Mouse (Mus musculus) spleen, adult 2 months (tissue): ENCODE results near the gene Lsm11. TPM values are rescaled to one million over a fixed set of nuclear protein-coding genes. Genes with fewer than 3 reads are reported as not detected.

Experiments used
- DNase-seq, 2 experiments: peaks; one replicate each; pipeline versions ENCODE4 v3.0.0 to v3.0.0-alpha.2; 2012 to 2021; ENCODE audit warnings: low spot score in 2 of 2, low read depth in 1 of 2
- H3K27ac ChIP-seq: fragments of 200-500 bp; 2 replicates; pipeline ENCODE4 v1.5.1; 2012; ENCODE audit warnings: low read length, inconsistent platforms; ENCODE audit not compliant: insufficient read depth
- H3K27me3 ChIP-seq: fragments of 200-500 bp; 2 replicates; pipeline ENCODE4 v1.6.1; 2012; ENCODE audit warnings: mild to moderate bottlenecking, moderate library complexity, low read length, inconsistent platforms; ENCODE audit not compliant: control insufficient read depth, insufficient read depth
- H3K36me3 ChIP-seq: fragments of 200-500 bp; 2 replicates; pipeline ENCODE4 v1.6.1; 2012; ENCODE audit warnings: mild to moderate bottlenecking, low read length, inconsistent platforms; ENCODE audit not compliant: control insufficient read depth, insufficient read depth
- H3K4me1 ChIP-seq: fragments of 200-500 bp; 2 replicates; pipeline ENCODE4 v1.6.1; 2011; ENCODE audit warnings: inconsistent platforms; ENCODE audit not compliant: control insufficient read depth, insufficient read depth, insufficient read length
- H3K4me3 ChIP-seq: fragments of 200-500 bp; 2 replicates; pipeline ENCODE4 v1.5.1; 2011; ENCODE audit warnings: mild to moderate bottlenecking, inconsistent platforms; ENCODE audit not compliant: insufficient read depth, insufficient read length; ENCODE audit errors: extremely low read depth
- CTCF ChIP-seq: fragments of 200-500 bp; IDR thresholded peaks from 2 replicates; pipeline ENCODE4 v1.5.1; 2011; ENCODE audit warnings: mild to moderate bottlenecking, inconsistent platforms; ENCODE audit not compliant: insufficient read depth, insufficient read length, insufficient replicate concordance; ENCODE audit errors: extremely low read depth
- POLR2A ChIP-seq: fragments of 200-500 bp; IDR thresholded peaks from 2 replicates; pipeline ENCODE4 v1.6.1; 2011; ENCODE audit warnings: low read depth, low read length, inconsistent platforms
- WGBS: fragments of 180-500 bp; shearing (Covaris S2); methylation state at CpG from one replicate; pipeline ENCODE4 v1.1.7; 2018; 5-methylcytosine and 5-hydroxymethylcytosine counted together
- polyA plus RNA-seq: library from polyadenylated mRNA; depleted of rRNA; stranded (reverse); fragments of >200 nt; gene quantifications from 2 replicates; pipeline ENCODE4 v1.2.3, GENCODE M21; 2012

Lsm11 gene
- polyA plus RNA-seq, 1 experiment = 3.4 TPM

DNA sequence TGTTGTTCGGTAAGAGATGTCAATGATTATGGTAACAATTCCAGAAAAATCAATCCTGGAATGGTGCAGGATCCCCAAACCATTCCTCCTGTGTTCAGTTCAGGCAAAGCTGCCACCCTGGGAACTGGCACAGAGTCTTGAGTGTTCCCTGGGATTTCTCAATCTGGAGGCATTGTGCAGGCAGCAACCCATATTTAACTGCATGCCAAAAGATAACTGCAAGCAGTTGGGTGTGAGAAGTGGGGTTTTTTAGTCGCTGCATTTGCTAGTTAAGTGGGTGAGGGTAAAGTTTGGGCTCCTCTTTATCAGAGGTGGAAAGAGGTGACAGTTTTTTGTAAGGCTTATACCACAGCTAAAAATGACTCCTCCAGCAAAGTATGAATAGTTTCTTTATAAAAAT, 2.8 kb upstream of the Lsm11 start:
- Histone ChIP-seq H3K4me3 (no peak overlapping the region), H3K4me1 (no peaks in the 10 kb centered on the region; the same call in 1 of the 2 replicates), H3K36me3 (peaks cover 16% of the 10 kb centered on the region), H3K27me3 (no peaks in the 10 kb centered on the region), H3K27ac (no peak overlapping the region)
- TF ChIP-seq CTCF = no peak
- 84% methylated on average over 2 of the region's 2 CpGs for WGBS
- DNase-seq = no peak

DNA sequence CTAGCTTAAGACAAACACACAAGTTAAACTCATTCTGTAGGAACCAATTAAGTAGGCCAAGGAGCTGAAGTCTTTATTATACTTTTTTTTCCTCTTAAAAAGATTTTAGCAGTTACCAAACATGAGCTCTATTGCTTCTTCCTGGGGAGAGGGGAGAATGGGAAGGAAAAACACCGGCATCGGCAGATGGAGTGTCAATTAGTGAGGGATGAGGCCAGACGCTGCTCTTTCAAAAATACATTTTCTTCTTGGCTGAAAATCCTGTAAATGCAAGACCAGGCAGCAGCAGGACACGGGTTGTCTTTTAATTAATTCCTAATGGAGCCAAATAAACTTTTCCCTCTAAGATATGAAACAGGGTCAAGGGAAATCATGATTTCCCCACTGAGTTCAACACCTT, 2.1 kb upstream of the Lsm11 start:
- peaks cover 13% of the 10 kb centered on the region; the same call in 1 of the 2 replicates for H3K36me3 ChIP-seq
- TF ChIP-seq POLR2A (no peak), CTCF (no peak)
- DNase-seq = no peak
- WGBS = 89% methylated on average over 4 of the region's 4 CpGs
- no peaks in the 10 kb centered on the region for H3K27me3 ChIP-seq
- H3K4me1 ChIP-seq = no peaks in the 10 kb centered on the region; the same call in 1 of the 2 replicates
- no peak overlapping the region for H3K4me3 ChIP-seq
- H3K27ac ChIP-seq = no peak overlapping the region

DNA sequence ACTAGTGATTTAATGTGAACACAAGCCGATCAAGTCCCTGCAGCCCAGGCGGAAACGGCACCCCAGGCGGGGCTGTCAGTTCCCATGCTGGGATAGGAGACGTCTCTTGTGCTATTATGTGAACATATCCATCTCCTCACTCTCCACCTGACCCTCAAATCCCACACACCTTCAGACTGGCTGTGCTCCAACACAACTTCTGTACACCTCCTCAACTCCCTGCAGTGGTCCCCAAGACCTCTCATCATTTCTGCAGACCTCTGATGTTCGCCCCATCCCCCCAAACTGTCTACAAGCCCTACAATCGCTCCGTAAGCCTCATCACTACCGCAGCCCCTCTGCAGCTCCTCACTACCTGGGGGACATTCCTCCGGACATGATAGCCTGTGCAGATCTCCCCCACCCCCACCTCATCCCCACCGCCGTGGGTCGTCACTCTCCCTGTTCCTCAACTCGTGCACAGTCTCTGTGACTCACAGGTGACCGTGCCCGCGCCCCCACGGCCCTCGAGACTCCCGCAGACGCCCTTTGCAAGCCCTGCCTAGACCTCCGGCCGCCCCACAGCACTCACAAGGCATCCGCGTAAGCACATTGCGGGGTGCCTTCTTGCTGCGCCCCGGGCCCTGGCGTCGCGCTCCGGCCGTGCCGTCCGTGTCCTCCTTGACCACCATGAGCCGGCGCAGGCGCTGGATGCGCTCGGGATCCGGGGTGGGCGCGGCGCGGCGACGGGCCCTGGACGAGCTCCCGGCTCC, 668 bp downstream of the Lsm11 start:
- no peak for TF ChIP-seq CTCF
- TF ChIP-seq POLR2A = no peak
- H3K36me3 ChIP-seq = peaks cover 6% of the 10 kb centered on the region; the same call in 1 of the 2 replicates
- no peaks in the 10 kb centered on the region for H3K27me3 ChIP-seq
- no peak for DNase-seq
- no peaks in the 10 kb centered on the region; the same call in 1 of the 2 replicates for H3K4me1 ChIP-seq
- 0 out of 2 replicates have a peak overlapping the region, but pooled peaks have one; percentile 44 for H3K27ac ChIP-seq
- WGBS = under 1% methylated on average over 49 of the region's 49 CpGs
- peak overlapping the region; percentile 98 for H3K4me3 ChIP-seq

DNA sequence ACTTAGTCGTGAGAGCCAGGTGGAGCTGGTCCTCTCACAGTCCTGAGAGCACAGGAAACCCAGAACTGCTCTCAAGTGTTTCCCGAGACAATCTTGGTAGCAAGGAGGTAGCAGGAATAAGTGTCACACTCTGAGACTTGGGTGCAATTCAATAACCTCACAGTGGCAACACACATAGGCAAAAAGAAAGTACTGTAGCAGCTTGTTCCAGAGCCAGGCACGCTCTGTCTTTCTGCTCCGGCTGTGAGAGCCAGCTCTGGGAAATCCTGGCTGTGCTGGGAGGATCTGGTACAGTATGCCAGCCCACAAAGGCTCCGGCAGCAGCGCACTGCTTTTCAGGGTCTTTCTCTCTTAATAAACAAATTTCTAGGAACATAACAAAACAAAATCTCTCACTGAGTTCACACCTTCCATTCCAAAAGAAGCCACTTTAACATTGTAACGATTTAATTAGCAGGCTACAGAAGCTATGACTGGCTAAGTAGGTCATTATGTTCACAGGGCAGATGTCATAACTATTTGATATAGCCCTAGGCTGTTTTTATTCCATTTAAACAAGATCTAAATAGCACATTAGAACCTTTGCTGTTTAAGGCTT, 1.5 kb downstream of the Lsm11 start:
- Histone ChIP-seq H3K36me3 (0 out of 2 replicates have a peak, but pooled peaks cover 4% of the 10 kb centered on the region), H3K4me1 (no peaks in the 10 kb centered on the region; the same call in 1 of the 2 replicates), H3K4me3 (peak overlapping the region; percentile 98; the same call in 1 of the 2 replicates), H3K27ac (no peak overlapping the region), H3K27me3 (no peaks in the 10 kb centered on the region)
- no peak for TF ChIP-seq CTCF
- DNase-seq = no peak
- WGBS = 80% methylated on average over 7 of the region's 7 CpGs

DNA sequence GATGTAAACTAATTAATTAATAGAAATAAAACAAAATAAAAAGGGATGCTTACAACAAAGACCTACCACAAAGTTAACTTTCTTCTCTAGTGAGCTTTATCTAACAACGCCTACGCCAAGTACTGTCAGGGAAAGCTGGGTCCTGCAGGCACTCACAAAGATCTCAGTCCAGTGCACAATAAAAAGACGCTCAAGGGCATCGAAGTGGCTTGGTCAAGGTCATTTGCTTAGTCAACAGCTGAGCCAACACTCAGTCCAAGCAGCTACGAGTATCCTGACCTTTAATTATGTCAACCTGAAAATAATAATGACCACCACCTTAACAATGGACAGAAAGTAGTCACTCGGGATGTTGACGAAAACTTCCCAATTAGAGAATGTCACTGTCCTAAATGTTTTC, 2.5 kb downstream of the Lsm11 start:
- WGBS = 93% methylated on average over 7 of the region's 7 CpGs
- Histone ChIP-seq H3K36me3 (0 out of 2 replicates have a peak, but pooled peaks cover under 1% of the 10 kb centered on the region), H3K27me3 (no peaks in the 10 kb centered on the region)

DNA sequence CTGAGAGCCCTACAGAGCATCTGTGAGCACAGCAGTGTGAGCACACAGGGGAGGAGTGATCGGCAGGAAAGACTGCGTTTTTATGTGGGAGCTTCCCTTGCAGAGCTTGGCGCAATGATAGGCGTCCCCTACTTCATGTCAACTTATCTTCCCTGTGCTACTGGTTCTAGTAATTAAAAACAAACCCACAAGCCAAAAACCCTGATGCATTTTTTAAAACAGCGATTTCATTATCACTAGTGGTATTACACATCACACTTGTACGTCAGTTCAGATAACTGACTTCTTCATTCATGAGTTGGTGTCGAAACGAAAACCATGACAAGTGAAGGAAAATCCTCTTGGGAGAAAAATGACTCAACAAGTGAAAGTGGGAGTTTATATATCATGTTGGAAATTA, 5.8 kb downstream of the Lsm11 start:
- Histone ChIP-seq H3K36me3 (peaks cover 10% of the 10 kb centered on the region; the same call in 1 of the 2 replicates), H3K4me1 (no peaks in the 10 kb centered on the region; the same call in 1 of the 2 replicates), H3K27ac (no peak overlapping the region), H3K4me3 (no peak overlapping the region), H3K27me3 (no peaks in the 10 kb centered on the region)
- TF ChIP-seq POLR2A = no peak
- no peak for TF ChIP-seq CTCF
- DNase-seq = no peak
- WGBS = 83% methylated on average over 8 of the region's 8 CpGs

More for the DNA sequence above, 2.5 kb downstream of the Lsm11 start:
- TF ChIP-seq CTCF (no peak), POLR2A (no peak)
- no peaks in the 10 kb centered on the region; the same call in 1 of the 2 replicates for H3K4me1 ChIP-seq
- H3K27ac ChIP-seq = no peak overlapping the region
- no peak for DNase-seq
- no peak overlapping the region for H3K4me3 ChIP-seq
